Mouse (Mus musculus): Measurements from ENCODE around the gene Mlh3.

GRCm38 (mm10) chr12:85197936-85198335 is 72.5 kb downstream of the Mlh3 start:
- TF ChIP-seq CTCF (IDR thresholded peaks at IDR 0.05; ENCODE audit: extremely low read depth, insufficient read depth, low read length) (no peak), POLR2A (IDR thresholded peaks at IDR 0.05; ENCODE audit: extremely low read depth, insufficient read depth, low read length) (no peak)
